Mouse (Mus musculus) midbrain, postnatal 0 days (tissue): ENCODE data around the gene Primpol. TPM values are rescaled to one million over a fixed set of nuclear protein-coding genes. Genes with fewer than 3 reads are reported as not detected.

ENCODE experiments used
- ATAC-seq: fragments of 200-750 bp; cut with Nextera tagmentation; 2 replicates; pipeline ENCODE4 v1.8.0; 2017; ENCODE audit warnings: moderate number of reproducible peaks, mild to moderate bottlenecking, moderate TSS enrichment, moderate library complexity; ENCODE audit not compliant: low FRiP score
- DNase-seq: peaks from one replicate; pipeline ENCODE4 v3.0.0-alpha.2; 2015; ENCODE audit warnings: low spot score
- H3K27ac ChIP-seq: fragments of 300-500 bp; sonication (generic); 2 replicates; pipeline ENCODE4 v1.5.1; 2014; ENCODE audit warnings: low read depth, mild to moderate bottlenecking, low read length, mixed read lengths
- H3K27me3 ChIP-seq: fragments of 300-500 bp; sonication (generic); 2 replicates; pipeline ENCODE4 v1.6.1; 2014; ENCODE audit warnings: low read length, control low read depth, mixed read lengths; ENCODE audit not compliant: insufficient read depth
- H3K36me3 ChIP-seq: fragments of 300-500 bp; sonication (generic); 2 replicates; pipeline ENCODE4 v1.6.1; 2014; ENCODE audit warnings: low read length, control low read depth, mixed read lengths; ENCODE audit not compliant: insufficient read depth
- H3K4me1 ChIP-seq: fragments of 300-500 bp; sonication (generic); 2 replicates; pipeline ENCODE4 v1.6.1; 2014; ENCODE audit warnings: mild to moderate bottlenecking, control low read depth, antibody characterized with exemption, low read length, mixed read lengths; ENCODE audit not compliant: insufficient read depth
- H3K4me2 ChIP-seq: fragments of 300-500 bp; sonication (generic); 2 replicates; pipeline ENCODE4 v1.6.1; 2014; ENCODE audit warnings: low read depth, mild to moderate bottlenecking, low read length, mixed read lengths; ENCODE audit not compliant: poor library complexity, severe bottlenecking
- H3K4me3 ChIP-seq: fragments of 300-500 bp; sonication (generic); 2 replicates; pipeline ENCODE4 v1.5.1; 2014; ENCODE audit warnings: low read depth, mild to moderate bottlenecking, low read length, moderate library complexity
- H3K9ac ChIP-seq: fragments of 300-500 bp; sonication (generic); replicated peaks from 2 replicates; pipeline ENCODE4 v1.6.1; 2014; ENCODE audit warnings: mild to moderate bottlenecking, low read length, moderate library complexity, mixed read lengths; ENCODE audit not compliant: poor library complexity, severe bottlenecking
- H3K9me3 ChIP-seq: fragments of 300-500 bp; sonication (generic); 2 replicates; pipeline ENCODE4 v1.6.1; 2016; ENCODE audit warnings: low read length, control low read depth
- CTCF ChIP-seq: IDR thresholded peaks from 2 replicates; pipeline ENCODE4 v1.5.1; 2016; ENCODE audit warnings: antibody characterized with exemption, mild to moderate bottlenecking
- WGBS: fragments of 180-500 bp; shearing (Covaris S2); extraction: QIAGEN DNeasy Blood & Tissue Kit; methylation state at CpG from one replicate; pipeline ENCODE4 v1.1.7; 2014; 5-methylcytosine and 5-hydroxymethylcytosine counted together
- polyA plus RNA-seq: library from polyadenylated mRNA; unstranded; fragments of >200 nt; fragmentation: Nextera tagmentation; extraction: Ambion mirVana; gene quantifications from 2 replicates; pipeline ENCODE4 v1.2.1, GENCODE M21; 2015
- total RNA-seq: library from RNA; depleted of rRNA; stranded (reverse); fragments of >200 nt; gene quantifications from 2 replicates; pipeline ENCODE4 v1.2.3, GENCODE M21; 2014

The Primpol gene
- total and polyA plus RNA-seq, 2 experiments from 2014 or later: 4.6 to 4.7 TPM

DNA sequence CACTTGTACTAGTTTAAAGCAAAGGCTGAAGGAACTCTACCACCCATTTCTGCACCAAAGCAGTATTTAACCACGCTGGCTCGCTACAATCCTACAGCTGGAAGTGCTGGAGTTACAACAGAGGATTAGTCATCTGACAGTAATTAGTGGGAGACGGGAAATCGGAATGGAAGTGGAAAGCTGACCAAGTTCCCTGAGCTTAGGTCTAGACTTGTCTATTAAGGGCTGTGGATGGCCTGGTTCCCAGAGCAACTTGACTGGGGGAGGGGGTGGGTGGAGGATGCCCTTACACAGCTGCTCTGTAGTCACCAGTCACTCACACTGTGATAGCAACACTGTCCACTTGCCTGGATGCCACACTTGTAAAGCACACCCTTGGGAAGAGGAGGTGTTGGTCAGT is 3.6 kb downstream of the Primpol start:
- Histone ChIP-seq H3K36me3 (no peaks in the 10 kb centered on the region), H3K27ac (no peak overlapping the region), H3K4me3 (no peak overlapping the region), H3K9me3 (no peaks in the 10 kb centered on the region), H3K4me2 (no peak overlapping the region), H3K9ac (no peak overlapping the region), H3K27me3 (no peaks in the 10 kb centered on the region), H3K4me1 (no peaks in the 10 kb centered on the region)
- 79% methylated on average over 4 of the region's 4 CpGs for WGBS
- no peak for TF ChIP-seq CTCF
- DNase-seq (no peak), ATAC-seq (no peak)

DNA sequence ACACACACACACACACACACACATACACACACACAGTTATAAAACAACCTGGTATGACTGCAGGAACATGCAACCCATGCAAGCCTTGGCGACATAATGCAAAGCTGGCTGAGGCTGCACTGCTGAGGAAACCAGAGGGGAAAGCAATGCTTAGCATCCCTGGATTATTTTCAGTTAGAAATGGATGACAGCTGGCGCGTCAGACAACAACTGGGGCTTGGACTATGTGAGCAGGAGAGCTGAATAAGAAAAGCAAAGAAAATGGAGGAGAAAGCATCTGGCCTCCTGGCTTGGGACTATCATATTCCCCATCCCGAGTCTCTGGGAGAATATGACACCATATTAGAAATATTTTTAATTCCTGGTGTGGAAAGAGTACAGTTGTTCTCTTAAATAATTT is 4.1 kb downstream of the Primpol start:
- Histone ChIP-seq H3K27me3 (no peaks in the 10 kb centered on the region), H3K36me3 (no peaks in the 10 kb centered on the region), H3K4me1 (no peaks in the 10 kb centered on the region), H3K4me2 (no peak overlapping the region), H3K4me3 (no peak overlapping the region), H3K9me3 (no peaks in the 10 kb centered on the region), H3K27ac (no peak overlapping the region), H3K9ac (no peak overlapping the region)
- 81% methylated on average over 4 of the region's 4 CpGs for WGBS
- ATAC-seq (no peak), DNase-seq (no peak)
- no peak for TF ChIP-seq CTCF

- no peak overlapping the region for H3K4me2 ChIP-seq
- no peaks in the 10 kb centered on the region for H3K27me3 ChIP-seq
- WGBS: 94% methylated on average over 8 of the region's 8 CpGs
- no peak for ATAC-seq
- DNase-seq: no peak
- no peak overlapping the region for H3K4me3 ChIP-seq
- H3K36me3 ChIP-seq: no peaks in the 10 kb centered on the region
- H3K9ac ChIP-seq: no peak overlapping the region
- TF ChIP-seq CTCF: no peak
- no peaks in the 10 kb centered on the region for H3K4me1 ChIP-seq
- no peak overlapping the region for H3K27ac ChIP-seq
- H3K9me3 ChIP-seq: no peaks in the 10 kb centered on the region
Observed at GRCm38 (mm10) chr8:46611557-46611956, 5.5 kb downstream of the Primpol start.

- Histone ChIP-seq H3K27me3 (no peaks in the 10 kb centered on the region), H3K36me3 (no peaks in the 10 kb centered on the region), H3K4me3 (no peak overlapping the region), H3K9ac (no peak overlapping the region), H3K4me2 (no peak overlapping the region), H3K9me3 (no peaks in the 10 kb centered on the region), H3K27ac (no peak overlapping the region), H3K4me1 (no peaks in the 10 kb centered on the region)
- TF ChIP-seq CTCF: no peak
- DNase-seq (no peak), ATAC-seq (no peak)
- 80% methylated on average over 1 of the region's 1 CpGs for WGBS
Observed at GRCm38 (mm10) chr8:46606930-46607329, 10.1 kb downstream of the Primpol start.

DNA sequence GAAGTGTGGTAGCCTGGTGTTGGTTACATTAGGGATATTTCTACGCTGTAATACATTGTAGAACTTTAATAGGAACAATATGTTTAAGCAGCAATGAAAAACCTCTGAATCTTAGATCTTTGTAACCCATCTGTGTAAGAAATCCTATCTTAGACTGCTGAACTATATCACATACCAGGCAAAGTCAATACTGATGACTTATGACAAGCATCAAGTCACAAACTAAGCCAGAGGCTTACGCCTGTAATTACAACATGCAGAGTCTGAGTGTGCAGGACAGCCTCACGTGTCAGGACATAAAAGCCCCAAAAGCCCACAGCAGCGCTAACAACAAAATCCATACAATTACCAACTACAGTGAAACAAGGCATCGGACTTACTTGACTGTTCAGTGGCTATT is 13.4 kb downstream of the Primpol start:
- 84% methylated on average over 5 of the region's 5 CpGs for WGBS
- Histone ChIP-seq H3K27ac (no peak overlapping the region), H3K27me3 (no peaks in the 10 kb centered on the region), H3K9me3 (no peaks in the 10 kb centered on the region), H3K36me3 (no peaks in the 10 kb centered on the region), H3K9ac (no peak overlapping the region), H3K4me2 (no peak overlapping the region), H3K4me1 (no peaks in the 10 kb centered on the region), H3K4me3 (no peak overlapping the region)
- no peak for ATAC-seq
- TF ChIP-seq CTCF: no peak
- no peak for DNase-seq

DNA sequence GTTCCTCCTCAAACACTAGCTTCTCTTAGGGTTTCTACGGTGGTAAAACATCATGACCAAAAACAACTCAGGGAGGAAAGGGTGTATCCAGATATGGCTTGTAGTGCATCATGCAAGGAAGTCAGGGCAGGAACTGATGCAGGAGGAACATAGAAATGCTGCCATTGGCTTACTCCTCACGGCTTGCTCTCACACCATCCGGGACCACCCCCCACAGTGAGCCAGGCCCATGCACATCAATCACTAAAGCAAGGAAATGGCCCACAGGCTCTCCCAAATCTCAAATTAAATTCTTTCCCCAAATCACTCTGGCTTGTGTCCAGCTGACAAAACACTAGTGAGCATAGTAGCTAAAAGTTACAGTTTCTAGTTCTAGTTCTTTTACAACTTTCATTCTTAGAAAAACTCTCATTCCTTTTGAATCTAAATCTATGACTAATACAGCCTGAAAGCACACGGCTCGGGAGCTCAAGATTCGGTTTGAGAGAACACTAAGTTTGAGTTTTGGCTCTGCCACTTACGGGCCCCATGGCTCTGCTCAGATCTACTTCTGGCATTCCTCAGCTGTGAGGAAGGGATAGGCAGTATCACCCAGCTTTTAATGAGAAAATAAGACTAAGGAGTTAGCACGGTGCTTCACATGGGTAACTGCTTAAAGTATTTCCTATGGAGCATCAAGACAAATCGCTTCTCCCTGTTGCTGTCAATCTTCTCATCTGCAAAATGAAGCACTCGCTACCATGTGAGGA is 15.9 kb downstream of the Primpol start:
- Histone ChIP-seq H3K4me3 (no peak overlapping the region), H3K9me3 (no peaks in the 10 kb centered on the region), H3K9ac (no peak overlapping the region), H3K27me3 (no peaks in the 10 kb centered on the region), H3K4me2 (no peak overlapping the region), H3K4me1 (no peaks in the 10 kb centered on the region), H3K27ac (no peak overlapping the region), H3K36me3 (no peaks in the 10 kb centered on the region)
- no peak for TF ChIP-seq CTCF
- WGBS: 67% methylated on average over 10 of the region's 10 CpGs
- ATAC-seq (no peak), DNase-seq (no peak)
